Mouse (Mus musculus) heart, embryonic 14.5 days (tissue): ENCODE results near the gene Exoc6b. TPM values are rescaled to one million over a fixed set of nuclear protein-coding genes. Genes with fewer than 3 reads are reported as not detected.

Experiments used
- ATAC-seq: fragments of 200-750 bp; cut with Nextera tagmentation; 2 replicates; pipeline ENCODE4 v1.8.0; 2017; ENCODE audit warnings: low read depth, moderate TSS enrichment; ENCODE audit not compliant: insufficient number of reproducible peaks, insufficient read depth, low FRiP score
- H3K27ac ChIP-seq, 2 experiments: fragments of 200-500 bp in 1 of 2; fragments of 300-500 bp in 1 of 2; sonication (generic) in 1 of 2; replicated peaks in 1 of 2; 2 replicates each; pipeline ENCODE4 v1.5.1; 2012 to 2014; ENCODE audit warnings: low read depth in 2 of 2, low read length in 2 of 2, control low read depth in 1 of 2, mild to moderate bottlenecking in 1 of 2, mixed read lengths in 1 of 2; ENCODE audit not compliant: control insufficient read depth in 1 of 2, insufficient read depth in 1 of 2
- H3K27me3 ChIP-seq: fragments of 300-500 bp; sonication (generic); 2 replicates; pipeline ENCODE4 v1.6.1; 2014; ENCODE audit warnings: mild to moderate bottlenecking, low read length, control low read depth; ENCODE audit not compliant: control insufficient read depth, insufficient read depth
- H3K36me3 ChIP-seq: fragments of 300-500 bp; sonication (generic); 2 replicates; pipeline ENCODE4 v1.6.1; 2014; ENCODE audit warnings: mild to moderate bottlenecking, control low read depth, low read length, mixed read lengths; ENCODE audit not compliant: control insufficient read depth, insufficient read depth
- H3K4me1 ChIP-seq, 2 experiments: fragments of 200-500 bp in 1 of 2; fragments of 300-500 bp in 1 of 2; sonication (generic) in 1 of 2; 2 replicates each; pipeline ENCODE4 v1.6.1; 2012 to 2014; ENCODE audit warnings: low read length in 2 of 2, control low read depth in 1 of 2, mixed read lengths in 1 of 2; ENCODE audit not compliant: control insufficient read depth in 2 of 2, insufficient read depth in 2 of 2
- H3K4me2 ChIP-seq: fragments of 300-500 bp; sonication (generic); 2 replicates; pipeline ENCODE4 v1.6.1; 2014; ENCODE audit warnings: mild to moderate bottlenecking, low read length
- H3K4me3 ChIP-seq, 2 experiments: fragments of 200-500 bp in 1 of 2; fragments of 300-500 bp in 1 of 2; sonication (generic) in 1 of 2; 2 replicates each; pipeline ENCODE4 v1.5.1; 2012 to 2014; ENCODE audit warnings: low read length in 2 of 2, mild to moderate bottlenecking in 2 of 2, control low read depth in 1 of 2, low read depth in 1 of 2, moderate library complexity in 1 of 2; ENCODE audit not compliant: control insufficient read depth in 1 of 2, insufficient read depth in 1 of 2
- H3K9ac ChIP-seq: fragments of 300-500 bp; sonication (generic); 2 replicates; pipeline ENCODE4 v1.6.1; 2014; ENCODE audit warnings: mild to moderate bottlenecking, low read length
- H3K9me3 ChIP-seq: fragments of 300-500 bp; sonication (generic); 2 replicates; pipeline ENCODE4 v1.6.1; 2016; ENCODE audit warnings: low read length, control low read depth; ENCODE audit not compliant: control insufficient read depth
- WGBS: fragments of 180-500 bp; shearing (Covaris S2); extraction: QIAGEN DNeasy Blood & Tissue Kit; methylation state at CpG from one replicate; pipeline ENCODE4 v1.1.7; 2014; 5-methylcytosine and 5-hydroxymethylcytosine counted together
- polyA plus RNA-seq: library from polyadenylated mRNA; unstranded; fragments of >200 nt; fragmentation: Nextera tagmentation; extraction: Ambion mirVana; gene quantifications from 2 replicates; pipeline ENCODE4 v1.2.1, GENCODE M21; 2014

The Exoc6b gene
- polyA plus RNA-seq, 1 experiment from 2014 or later = 21.2 TPM

GRCm38 (mm10) chr6:84587471-84588101 lies 481.7 kb downstream of the Exoc6b start:
- H3K4me3 ChIP-seq = peak overlapping the region; percentile 45 to 54
- WGBS = under 1% methylated on average over 48 of the region's 51 CpGs
- H3K4me2 ChIP-seq = peak overlapping the region; percentile 93
- H3K27ac ChIP-seq = no peak overlapping the region
- ATAC-seq = no peak
- no peaks in the 10 kb centered on the region for H3K36me3 ChIP-seq
- H3K27me3 ChIP-seq = peaks cover 70% of the 10 kb centered on the region
- no peaks in the 10 kb centered on the region for H3K9me3 ChIP-seq
- H3K9ac ChIP-seq = peak overlapping the region; percentile 64
- H3K4me1 ChIP-seq = peaks cover 24 to 56% of the 10 kb centered on the region in 2 experiments

- H3K4me1 ChIP-seq = peaks cover 29 to 62% of the 10 kb centered on the region in 2 experiments
- no peaks in the 10 kb centered on the region for H3K9me3 ChIP-seq
- peak overlapping the region; percentile 93 for H3K4me2 ChIP-seq
- no peaks in the 10 kb centered on the region for H3K36me3 ChIP-seq
- WGBS = 2% methylated on average over 28 of the region's 28 CpGs
- H3K27me3 ChIP-seq = peaks cover 77% of the 10 kb centered on the region
- H3K9ac ChIP-seq = peak overlapping the region; percentile 64; the same call in 1 of the 2 replicates
- peak overlapping the region; percentile 45 to 54 for H3K4me3 ChIP-seq
- ATAC-seq = no peak
- no peak overlapping the region for H3K27ac ChIP-seq
Measured at GRCm38 (mm10) chr6:84586551-84587200, 482.6 kb downstream of the Exoc6b start.

GRCm38 (mm10) chr6:84585686-84586300 lies 483.5 kb downstream of the Exoc6b start:
- ATAC-seq = no peak
- Histone ChIP-seq H3K9ac (peak overlapping the region; percentile 60), H3K9me3 (no peaks in the 10 kb centered on the region), H3K27ac (no peak overlapping the region), H3K27me3 (peaks cover 85% of the 10 kb centered on the region), H3K4me2 (peak overlapping the region; percentile 93), H3K36me3 (no peaks in the 10 kb centered on the region), H3K4me3 (peak overlapping the region; percentile 42 to 54), H3K4me1 (peaks cover 35 to 70% of the 10 kb centered on the region in 2 experiments)
- WGBS = under 1% methylated on average over 37 of the region's 37 CpGs

GRCm38 (mm10) chr6:84584783-84585685 lies 484.3 kb downstream of the Exoc6b start:
- H3K4me2 ChIP-seq = peak overlapping the region; percentile 93
- H3K4me3 ChIP-seq = peak overlapping the region; percentile 42 to 54
- peak overlapping the region; percentile 60 for H3K9ac ChIP-seq
- no peaks in the 10 kb centered on the region for H3K36me3 ChIP-seq
- peaks cover 92% of the 10 kb centered on the region for H3K27me3 ChIP-seq
- ATAC-seq = peak; percentile 27; the same call in 1 of the 2 replicates
- H3K4me1 ChIP-seq = peaks cover 35 to 67% of the 10 kb centered on the region in 2 experiments
- no peak overlapping the region for H3K27ac ChIP-seq
- under 1% methylated on average over 66 of the region's 66 CpGs for WGBS
- H3K9me3 ChIP-seq = no peaks in the 10 kb centered on the region

GRCm38 (mm10) chr6:84583841-84584782 lies 485.2 kb downstream of the Exoc6b start:
- 0 out of 2 replicates have a peak, but pooled peaks have one; percentile 20 for ATAC-seq
- 2% methylated on average over 48 of the region's 48 CpGs for WGBS
- Histone ChIP-seq H3K4me1 (peaks cover 29 to 58% of the 10 kb centered on the region in 2 experiments), H3K4me2 (peak overlapping the region; percentile 93), H3K27me3 (peaks cover 91% of the 10 kb centered on the region), H3K36me3 (no peaks in the 10 kb centered on the region), H3K27ac (no peak overlapping the region), H3K4me3 (peak overlapping the region; percentile 42 to 54), H3K9me3 (no peaks in the 10 kb centered on the region), H3K9ac (0 out of 2 replicates have a peak overlapping the region, but pooled peaks have one; percentile 27)

GRCm38 (mm10) chr6:84583371-84583770 lies 485.9 kb downstream of the Exoc6b start:
- peaks cover 91% of the 10 kb centered on the region for H3K27me3 ChIP-seq
- H3K36me3 ChIP-seq = no peaks in the 10 kb centered on the region
- peak overlapping the region; percentile 93 for H3K4me2 ChIP-seq
- peak overlapping the region; percentile 42 to 54 for H3K4me3 ChIP-seq
- WGBS = under 1% methylated on average over 25 of the region's 26 CpGs
- ATAC-seq = peak; percentile 33; the same call in 1 of the 2 replicates
- peaks cover 28 to 57% of the 10 kb centered on the region in 2 experiments for H3K4me1 ChIP-seq
- no peak overlapping the region for H3K9ac ChIP-seq
- no peaks in the 10 kb centered on the region for H3K9me3 ChIP-seq
- no peak overlapping the region for H3K27ac ChIP-seq
